Mouse (Mus musculus): ENCODE measurements at regions not wholly inside any gene's neighbourhood (a gene's known extent, or its start where the extent isn't known, plus 50 kb on each side); places are given as distances from the start of the nearest gene placed in this dataset.
"Not testable (repeated sequence)": the region's sequence is repeated elsewhere in the genome, so short reads cannot be mapped to it uniquely, and the experiment has no call there.

DNA sequence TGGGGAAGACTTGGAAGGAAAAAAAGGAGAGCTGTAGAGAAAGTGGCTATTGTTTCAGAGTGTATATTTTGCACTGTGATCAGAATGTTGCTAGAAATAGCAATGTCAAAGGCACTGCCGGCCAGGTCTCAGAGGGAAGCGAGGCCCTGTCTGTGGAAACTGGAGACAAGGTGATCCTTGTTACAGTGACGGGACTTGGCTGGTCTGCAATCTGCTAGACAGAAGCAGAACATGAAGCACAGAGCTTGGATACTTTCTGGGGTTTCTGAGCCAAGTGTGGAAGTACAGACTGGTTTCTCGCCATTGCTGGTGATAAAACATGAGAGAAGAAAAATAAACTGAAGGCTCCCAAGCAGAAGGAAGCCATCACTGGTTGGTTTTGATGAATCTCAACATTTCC is 198.3 kb upstream of the Slc7a14 start:
- DNase-seq = no peak

DNA sequence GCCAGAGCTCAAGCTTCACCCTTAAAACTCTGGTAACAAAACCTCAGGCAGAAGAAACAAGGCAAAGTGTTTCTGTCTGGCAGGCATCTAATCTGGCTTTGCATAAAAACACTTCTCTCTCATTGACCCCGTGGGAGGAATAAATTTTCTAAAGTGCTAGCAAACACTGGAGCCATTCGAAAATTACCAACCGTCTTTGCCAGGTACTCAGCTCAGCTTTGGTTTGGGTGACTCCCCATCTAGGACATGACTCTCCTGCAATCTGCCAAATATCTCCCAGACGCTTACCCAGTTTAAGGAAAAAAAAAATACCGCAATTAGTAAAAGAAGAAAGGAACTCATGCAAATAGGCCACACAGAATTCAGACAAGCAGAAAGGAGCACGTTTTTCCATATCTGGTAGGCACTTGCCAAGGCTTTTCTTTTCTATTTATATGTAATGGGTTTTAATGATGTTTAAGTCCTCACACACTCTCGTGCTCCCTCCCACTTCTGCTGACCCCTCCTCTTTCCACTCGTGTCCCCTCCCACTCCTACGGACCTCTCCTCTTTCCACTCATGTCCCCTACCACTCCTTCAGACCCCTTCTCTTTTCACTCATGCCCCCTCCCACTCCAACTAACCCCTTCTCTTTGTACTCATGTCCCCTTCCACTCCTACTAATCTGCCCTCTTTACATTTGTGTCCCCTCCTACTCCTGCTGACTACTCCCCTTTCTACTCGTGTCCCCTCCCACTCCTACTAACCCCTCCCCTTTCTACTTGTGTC is 189.2 kb upstream of the Slc7a14 start:
- DNase-seq = no peak

DNA sequence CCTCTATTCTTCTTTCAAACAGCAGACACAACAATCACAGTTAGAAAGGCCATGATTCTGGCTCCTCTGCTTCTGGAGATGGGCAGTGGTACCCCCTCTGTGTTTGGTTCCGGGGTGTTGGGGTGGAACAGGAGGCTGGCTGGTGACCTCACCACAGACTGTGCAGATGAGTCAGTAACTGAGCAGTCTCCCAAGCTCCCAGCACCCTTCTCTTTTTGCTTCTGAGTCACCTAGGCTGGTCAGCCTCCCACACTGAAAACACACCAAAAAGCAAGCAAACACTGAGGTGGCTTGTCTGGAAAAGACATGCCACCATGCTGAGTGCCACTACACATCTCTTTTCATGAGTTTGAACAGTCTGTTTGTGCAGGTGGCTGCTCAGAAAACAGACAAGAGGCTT is 185.1 kb upstream of the Slc7a14 start:
- DNase-seq = no peak

DNA sequence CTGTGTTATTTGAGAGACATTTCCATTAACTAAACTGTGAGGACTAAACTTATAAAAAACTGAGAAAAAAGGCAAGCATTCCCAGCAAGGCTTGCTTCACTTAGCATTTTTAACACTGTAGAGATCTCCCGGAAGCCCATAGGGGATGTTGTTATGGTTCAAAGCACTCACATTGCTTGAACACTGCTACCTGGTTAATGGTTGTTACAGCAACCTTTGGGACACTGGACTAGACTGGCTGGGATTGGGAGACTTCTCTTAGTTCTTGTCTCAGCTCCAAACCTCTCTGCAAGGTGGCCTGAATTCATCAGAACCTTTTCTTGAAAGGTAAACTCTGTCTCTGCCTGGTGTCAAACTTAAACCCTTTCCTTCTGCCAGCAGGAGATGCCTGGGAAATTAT is 184.5 kb upstream of the Slc7a14 start:
- DNase-seq = no peak

DNA sequence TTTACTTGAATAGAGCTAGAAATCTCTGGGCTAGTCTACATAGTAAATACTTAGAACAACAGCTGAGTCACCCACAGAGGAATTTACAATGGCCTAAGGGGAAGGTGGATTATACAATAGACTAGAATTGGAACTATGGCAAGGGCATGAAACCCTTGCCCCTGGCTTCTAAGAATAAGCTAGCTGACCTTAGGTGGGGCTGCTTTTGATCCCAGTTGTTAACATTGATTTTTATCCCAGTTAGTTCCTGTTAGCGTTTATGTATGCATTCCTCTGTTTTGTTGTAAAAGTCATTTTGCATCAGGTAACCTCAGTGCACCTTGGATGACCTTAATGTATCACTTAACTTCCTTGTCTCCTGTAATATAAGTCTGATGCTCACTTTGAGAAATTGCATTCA is 181.6 kb upstream of the Slc7a14 start:
- not testable (repeated sequence) for DNase-seq

DNA sequence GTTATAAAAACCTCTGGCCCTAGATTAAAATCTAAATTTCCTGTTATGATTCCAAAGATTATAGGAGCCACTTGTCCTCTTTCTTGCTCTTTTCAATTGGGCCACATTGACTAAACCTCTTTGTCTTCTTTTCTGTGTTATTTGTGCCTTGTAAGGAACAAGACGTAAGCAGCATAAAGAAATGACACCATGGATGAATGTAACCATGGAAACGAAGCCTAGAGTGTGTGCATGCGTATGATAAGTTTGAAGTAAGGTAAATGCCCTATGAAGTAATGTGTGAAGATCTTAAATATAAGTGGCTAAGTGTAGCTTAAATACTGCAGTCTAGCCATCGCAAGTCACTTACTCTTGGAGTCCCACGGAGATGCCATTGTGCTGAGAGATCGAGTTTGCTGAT is 177.4 kb upstream of the Slc7a14 start:
- DNase-seq = no peak

DNA sequence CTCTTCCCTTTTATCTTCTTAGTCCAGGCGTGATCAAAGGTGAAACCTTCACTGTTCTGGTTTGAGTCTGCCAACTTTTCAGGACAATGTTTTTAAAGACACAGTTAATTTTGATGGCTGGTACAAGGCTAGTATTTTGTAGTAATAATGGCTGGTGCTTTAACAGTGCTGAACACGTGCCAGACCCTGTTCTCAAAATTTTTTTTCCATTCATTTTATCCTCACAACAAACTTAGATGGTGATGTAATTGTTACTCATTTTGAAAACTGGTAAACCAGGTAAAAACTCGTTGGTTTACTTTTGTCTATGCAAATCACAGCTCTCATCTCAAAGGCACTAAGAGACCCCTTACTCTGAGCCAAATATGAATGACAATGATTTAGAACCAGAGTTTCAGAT is 171.8 kb upstream of the Slc7a14 start:
- DNase-seq = no peak

DNA sequence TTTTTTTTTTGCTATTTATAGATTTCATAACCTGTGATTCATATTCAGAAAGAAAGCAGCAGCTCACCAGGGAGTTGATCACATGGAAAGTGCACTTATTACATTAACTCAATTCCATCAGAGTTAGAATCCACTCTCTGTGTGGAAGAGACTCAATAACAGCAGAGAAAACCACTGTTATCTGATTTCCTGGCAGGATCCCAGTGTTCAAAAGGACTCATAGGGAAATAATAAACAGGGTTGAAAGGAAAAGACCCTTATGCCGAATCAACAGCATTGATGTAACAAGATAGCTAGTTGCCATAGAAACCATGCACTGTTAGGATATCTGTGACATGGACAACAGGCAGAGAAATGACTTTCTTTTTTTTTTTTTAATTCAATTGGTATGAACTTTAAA is 157.7 kb upstream of the Slc7a14 start:
- no peak for DNase-seq

DNA sequence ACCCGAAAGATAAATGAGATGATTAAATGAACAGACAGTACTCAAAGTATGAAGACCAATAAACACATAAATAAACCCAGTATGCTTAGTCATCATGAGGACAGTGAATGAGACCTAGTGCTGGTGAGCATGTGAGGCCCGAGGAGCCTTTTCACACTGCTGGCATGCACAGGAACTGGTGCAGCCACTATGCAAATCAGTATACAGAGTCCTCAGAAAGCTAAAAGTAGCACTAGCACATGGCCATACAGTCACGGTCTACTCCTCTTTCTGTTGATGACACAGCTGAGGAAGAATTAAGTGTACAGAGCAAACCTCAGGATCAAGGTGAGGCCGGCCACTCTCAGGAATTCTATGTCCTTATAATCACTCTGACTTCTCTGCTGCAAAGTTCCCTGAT is 154.1 kb upstream of the Slc7a14 start:
- no peak for DNase-seq

DNA sequence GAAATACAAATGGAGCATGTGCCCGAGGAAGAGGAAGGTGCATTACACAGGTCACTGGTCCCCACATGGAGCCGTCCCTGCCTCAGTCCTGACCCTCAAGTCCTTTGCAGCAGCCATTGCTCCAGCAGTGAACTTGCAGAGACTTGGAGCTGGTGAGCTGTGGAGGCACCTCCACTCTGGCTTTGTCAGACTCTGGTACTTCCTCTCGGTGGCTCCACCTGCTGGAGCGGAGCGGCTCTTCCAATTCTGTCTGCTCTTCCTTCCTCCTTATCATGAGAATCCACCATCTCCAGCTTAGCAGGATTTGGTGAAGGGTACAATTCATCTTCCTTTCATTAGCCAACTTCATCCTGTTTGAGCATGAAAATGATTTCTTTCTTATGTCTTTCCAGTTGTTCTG is 149.3 kb upstream of the Slc7a14 start:
- DNase-seq = peak; percentile 48

DNA sequence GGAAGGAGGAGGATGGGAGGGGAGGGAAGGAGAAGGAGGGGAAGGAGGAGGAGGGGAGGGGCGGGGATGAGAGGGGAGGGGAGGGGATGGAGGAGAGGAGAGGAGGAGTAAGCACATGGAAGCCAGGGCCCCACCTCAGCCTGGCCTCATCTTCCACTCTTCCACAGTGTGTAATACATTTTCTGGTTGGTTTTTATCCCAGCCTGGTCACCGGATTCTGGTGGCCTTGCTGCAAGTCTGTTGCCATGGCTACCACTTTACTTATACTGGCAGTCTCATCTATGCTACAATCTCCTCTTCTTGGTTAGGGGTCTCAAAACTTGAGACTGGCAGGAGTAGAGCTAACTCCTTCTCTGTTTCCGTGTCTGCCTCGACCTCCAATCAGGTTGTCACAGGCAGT is 147.8 kb upstream of the Slc7a14 start:
- DNase-seq = no peak

DNA sequence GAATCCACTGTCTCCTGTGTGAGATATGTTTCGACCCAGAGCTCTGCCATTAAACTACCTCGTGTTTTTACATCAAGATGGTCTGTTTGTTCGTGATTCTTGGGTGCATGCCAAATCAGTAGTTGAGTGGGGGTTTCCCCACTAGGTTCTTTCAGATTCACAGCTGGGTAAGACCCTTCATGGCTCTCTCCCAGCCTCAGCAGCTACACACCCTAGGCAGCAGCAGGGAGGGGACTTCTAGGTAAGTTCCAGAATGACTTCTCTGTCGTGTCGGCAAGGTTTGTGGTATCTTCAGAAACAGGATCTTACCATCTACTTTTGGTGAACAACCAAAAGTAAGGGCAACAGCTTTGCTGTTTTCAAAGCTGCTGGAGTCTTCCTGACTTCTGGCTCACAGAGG is 144.9 kb upstream of the Slc7a14 start:
- DNase-seq = no peak

DNA sequence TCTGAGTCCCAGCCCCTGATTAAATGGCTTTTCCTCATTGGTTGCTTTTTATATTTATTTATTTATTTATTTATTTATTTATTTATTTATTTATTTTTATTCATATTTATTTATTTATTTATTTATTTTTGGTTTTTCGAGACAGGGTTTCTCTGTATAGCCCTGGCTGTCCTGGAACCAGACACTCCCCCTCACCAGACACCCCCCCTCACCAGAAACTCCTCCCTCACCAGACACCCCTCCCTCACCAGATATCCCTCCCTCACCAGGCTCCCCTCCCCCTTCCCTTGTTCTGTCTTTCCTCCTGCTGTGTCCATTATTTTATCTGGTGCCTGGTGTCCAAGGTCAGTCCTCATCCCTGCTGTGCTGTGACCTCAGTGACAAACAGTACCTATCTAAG is 134.7 kb upstream of the Slc7a14 start:
- no peak for DNase-seq

DNA sequence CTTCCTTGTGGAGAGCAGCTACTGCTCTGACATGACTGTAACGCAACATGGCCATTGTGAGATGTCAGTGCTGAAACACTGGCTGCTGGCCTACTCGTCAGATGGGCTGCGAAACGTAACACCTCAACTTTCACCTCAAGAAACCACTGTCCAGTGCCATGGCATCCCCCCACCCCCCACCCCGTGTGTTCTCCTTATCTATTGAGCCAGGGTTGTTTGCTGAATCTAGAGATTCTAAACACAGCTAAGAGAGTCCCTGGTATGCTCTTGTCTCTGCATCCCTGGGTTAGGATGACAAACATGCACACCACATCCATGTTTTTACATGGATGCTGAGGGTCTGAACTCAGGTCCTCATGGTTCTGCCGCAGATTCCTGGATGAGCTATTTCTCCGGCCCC is 134.1 kb upstream of the Slc7a14 start:
- DNase-seq = no peak

DNA sequence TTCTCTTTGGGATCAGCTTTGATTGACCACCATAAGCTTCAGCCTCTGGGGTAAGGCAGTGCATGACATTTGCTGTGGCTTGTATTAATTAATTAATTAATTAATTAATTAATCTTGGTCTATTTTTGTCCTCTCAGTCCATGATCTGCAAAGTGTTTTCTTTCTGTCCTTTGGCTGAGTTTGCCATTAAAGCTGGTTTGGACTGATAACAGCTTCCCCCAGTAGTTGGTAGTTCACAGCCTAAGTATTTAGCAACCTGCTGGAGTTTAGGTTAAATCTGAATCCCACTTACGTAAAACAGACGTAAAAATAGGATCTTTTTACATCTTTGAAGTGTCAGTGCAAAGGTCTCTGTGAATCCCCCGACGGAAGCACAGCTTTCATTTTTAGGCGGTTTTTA is 133.7 kb upstream of the Slc7a14 start:
- DNase-seq = no peak

DNA sequence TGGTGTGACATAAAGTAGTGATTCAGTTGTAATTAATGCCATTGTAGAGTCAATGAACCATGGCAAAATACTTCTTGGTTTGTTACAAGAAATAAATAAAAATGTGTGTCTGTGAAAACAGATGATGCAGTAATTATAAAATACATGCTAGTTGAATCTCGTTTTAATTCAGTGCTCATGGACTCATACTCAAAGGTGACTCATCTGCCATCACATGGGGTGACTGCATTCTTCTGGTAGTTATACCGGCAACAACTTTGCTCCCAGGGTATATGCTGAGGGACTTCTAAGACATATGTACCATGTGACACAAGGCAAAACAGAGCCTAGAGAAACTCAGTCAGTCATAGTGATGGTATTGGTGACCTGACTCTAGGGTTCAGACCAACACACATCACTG is 130.1 kb upstream of the Slc7a14 start:
- no peak for DNase-seq

DNA sequence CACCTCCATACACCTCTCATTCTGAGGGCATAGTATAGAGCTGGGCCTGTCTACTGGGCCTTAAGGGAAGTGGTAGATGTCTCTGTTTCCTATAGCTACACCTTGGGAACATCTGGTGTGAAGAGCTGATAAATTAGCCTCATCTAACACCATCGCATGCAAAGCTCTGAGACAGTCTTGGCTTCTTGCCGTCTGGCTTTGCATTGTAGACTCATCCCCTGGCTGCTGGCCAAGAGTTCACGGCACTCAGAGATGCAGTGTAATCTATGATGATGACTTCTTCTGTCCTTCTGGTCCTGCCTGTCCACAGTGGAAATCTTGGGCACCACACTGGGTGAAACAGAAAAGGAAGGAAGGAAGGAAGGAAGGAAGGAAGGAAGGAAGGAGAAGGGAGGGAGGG is 127.8 kb upstream of the Slc7a14 start:
- DNase-seq = peak; percentile 12

DNA sequence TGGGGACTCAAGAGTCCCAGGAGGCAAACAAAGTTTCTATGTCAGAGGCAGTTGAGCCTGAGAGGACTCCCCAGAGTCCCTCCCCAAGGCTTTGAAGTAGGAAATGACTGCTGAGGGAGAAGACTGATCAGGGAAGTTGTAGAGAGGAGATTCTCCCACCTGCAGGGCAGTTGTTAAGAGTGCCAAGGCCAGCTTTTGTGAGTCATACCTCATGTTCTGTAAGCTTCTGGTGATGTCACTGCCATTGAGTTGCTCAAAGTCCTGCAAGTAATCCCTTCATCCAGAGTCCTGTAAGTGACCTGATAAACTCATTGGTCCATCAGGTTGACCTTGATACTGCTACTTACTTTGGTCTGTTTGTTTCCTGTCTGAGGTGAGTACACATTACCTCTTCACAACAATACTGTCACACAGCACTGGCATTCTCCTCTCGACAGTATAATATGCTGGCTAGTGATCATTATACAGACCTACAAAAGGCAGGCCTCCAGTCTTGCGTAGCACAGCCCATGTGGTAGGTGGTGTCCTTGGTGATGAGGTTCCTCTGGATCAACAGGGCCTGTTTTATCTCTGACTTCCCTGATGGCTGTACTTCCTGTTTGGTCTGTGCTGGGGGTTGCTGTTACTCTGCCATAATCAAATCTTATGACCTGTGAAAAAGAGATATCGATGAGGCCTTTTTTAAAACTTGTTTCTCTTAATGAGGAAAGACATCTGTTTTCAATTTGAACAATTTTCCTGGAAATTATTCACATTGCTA is 125.2 kb upstream of the Slc7a14 start:
- no peak for DNase-seq

DNA sequence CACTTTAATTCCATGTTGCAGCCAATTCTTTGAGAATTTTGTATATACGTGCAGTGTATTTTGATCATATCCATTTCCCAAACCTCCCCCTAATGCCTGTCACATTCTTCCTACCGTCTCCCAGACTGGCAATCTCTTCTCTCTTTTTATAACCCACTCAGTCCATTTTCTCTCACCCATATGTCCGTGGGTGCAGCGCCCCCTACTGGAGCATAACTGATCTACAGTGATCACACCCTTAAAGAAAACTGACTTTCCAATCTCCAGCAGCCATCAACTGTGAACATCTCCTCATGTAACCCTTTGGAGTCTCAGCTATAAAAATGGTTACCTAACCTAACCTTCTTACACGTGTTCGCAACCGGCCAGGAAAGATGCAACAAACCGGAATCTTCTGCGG is 123.0 kb upstream of the Slc7a14 start:
- DNase-seq = no peak

DNA sequence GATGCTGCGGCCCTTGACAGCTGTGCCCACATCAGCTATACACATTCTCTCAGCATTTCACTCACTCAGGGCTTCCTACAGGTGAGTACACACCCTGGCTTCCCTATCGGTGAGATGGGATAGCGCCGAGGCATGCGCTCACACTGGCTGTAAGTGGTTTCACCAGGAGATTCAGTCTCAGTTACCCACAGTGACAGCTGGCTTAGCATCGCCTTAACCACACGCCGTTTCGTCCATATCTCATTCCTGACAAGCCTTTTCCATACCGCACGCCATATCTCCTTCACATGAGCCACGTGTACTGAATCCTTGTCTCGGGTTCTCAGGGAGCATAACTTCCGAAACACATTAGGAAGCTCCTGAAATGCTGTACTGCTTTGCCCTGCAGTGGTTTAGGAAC is 113.3 kb upstream of the Slc7a14 start:
- no peak for DNase-seq

DNA sequence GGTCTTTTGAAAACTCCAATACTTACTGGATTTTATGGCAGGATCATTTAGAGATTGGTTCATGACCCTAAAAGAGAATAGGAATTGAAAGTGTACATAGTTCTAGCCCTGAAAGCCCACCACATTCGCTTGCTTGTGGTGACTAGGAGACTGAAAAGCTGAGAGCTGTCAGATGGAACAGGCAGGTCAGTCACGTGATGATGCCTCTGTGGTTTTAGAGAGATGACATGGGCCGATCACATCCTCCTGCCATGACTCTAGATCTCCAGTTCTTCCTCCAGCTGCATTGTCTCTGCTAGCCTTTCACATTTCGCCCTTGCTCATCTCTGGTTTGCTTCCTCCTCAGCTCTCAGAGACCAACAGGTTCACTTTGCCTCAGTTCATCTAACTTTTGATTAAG is 98.6 kb upstream of the Slc7a14 start:
- no peak for DNase-seq

DNA sequence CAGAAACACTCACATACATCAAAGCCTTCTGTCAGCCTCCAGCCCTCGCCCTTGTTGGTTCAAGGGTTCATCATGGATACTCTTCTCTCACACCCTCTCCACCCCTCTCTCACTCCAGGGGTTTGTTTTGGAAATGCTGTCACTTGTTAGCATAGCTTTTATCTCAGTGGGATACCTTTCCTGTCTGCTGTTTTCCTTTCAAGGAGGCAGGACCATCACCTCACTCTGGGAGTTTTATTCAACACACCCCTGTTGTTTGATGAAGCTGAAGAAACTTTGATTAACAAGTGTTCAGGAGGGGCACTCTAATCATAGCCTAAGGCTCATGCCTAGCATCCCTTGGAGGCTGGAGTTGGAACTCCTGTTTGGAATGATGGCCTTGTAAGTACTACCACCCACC is 95.7 kb upstream of the Slc7a14 start:
- no peak for DNase-seq

DNA sequence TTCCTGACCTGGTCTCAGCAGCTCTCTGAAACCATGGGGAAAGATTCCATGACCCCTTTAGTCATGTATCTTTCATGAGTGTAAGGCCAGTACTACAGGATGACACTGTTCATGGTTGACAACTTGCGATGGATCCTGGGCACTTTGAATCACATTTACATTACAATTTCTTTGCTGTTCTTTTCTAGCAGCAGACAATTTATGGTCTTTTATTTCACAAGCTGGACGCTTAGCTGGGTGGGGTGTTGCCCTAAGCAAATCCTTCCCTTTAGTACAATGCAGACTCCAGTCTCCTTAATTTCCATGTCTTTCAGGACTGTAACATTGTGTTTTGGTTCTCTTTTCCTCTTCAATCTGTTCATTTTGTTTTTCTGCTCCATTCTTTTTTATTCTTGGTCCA is 89.0 kb upstream of the Slc7a14 start:
- no peak for DNase-seq

DNA sequence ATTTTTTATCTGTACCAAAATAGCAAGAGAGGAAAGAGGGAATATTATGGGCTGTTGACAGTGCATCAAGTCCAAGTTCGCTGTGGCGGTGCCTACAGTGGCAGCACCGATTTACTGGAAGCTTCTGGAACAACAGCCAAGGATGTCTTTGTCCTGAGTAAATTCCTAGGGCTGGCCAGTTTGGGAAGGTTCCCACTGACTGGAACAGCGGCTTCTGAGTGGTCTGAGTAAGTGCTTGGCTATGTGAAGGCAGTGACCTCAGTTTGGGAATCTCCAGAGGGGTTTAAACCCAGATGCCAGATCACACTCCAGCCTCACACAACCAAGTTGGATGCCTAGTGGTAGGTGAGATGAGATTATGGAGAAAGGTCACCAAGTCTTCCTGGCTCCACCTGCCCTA is 84.4 kb upstream of the Slc7a14 start:
- peak; percentile 14 for DNase-seq

Measured in gastrocnemius, postnatal 10 days (tissue).